Mouse (Mus musculus) forebrain, embryonic 14.5 days (tissue): ENCODE measurements around the gene Pop5. TPM values are rescaled to one million over a fixed set of nuclear protein-coding genes. Genes with fewer than 3 reads are reported as not detected.

Experiments used
- polyA plus RNA-seq: library from polyadenylated mRNA; unstranded; fragments of >200 nt; fragmentation: Nextera tagmentation; extraction: Ambion mirVana; gene quantifications from 2 replicates; pipeline ENCODE4 v1.2.1, GENCODE M21; 2014

The Pop5 gene
- polyA plus RNA-seq, 1 experiment from 2014 or later: 105 TPM

Other genes with a start within 250 kb of the Pop5 start
- gene Sppl3, start 224.7 kb upstream of the Pop5 start, polyA plus RNA-seq: 20.3 and 24.0 TPM in 2 replicates
- 39.4 and 50.4 TPM in 2 replicates for gene Gm10401, start 137.5 kb upstream of the Pop5 start, polyA plus RNA-seq
- 17.7 and 18.8 TPM in 2 replicates for gene Acads, start 116.5 kb upstream of the Pop5 start, polyA plus RNA-seq
- gene Unc119b, start 100.9 kb upstream of the Pop5 start, polyA plus RNA-seq: 35.4 and 37.8 TPM in 2 replicates
- gene Mlec, start 77.7 kb upstream of the Pop5 start, polyA plus RNA-seq: 11.4 and 12.5 TPM in 2 replicates
- 7.1 and 10.1 TPM in 2 replicates for gene Cabp1, start 41.5 kb upstream of the Pop5 start, polyA plus RNA-seq
- 64.3 and 75.2 TPM in 2 replicates for gene Rnf10, start 37.1 kb downstream of the Pop5 start, polyA plus RNA-seq
- 55.1 and 60.9 TPM in 2 replicates for gene Coq5, start 43.8 kb downstream of the Pop5 start, polyA plus RNA-seq
- 1,615 and 1,740 TPM in 2 replicates for gene Dynll1, start 65.2 kb downstream of the Pop5 start, polyA plus RNA-seq
- gene Srsf9, start 91.3 kb downstream of the Pop5 start, polyA plus RNA-seq: 165 and 169 TPM in 2 replicates
- 30.1 and 32.9 TPM in 2 replicates for gene Gatc, start 105.3 kb downstream of the Pop5 start, polyA plus RNA-seq
- 56.4 and 57.6 TPM in 2 replicates for gene Triap1, start 105.4 kb downstream of the Pop5 start, polyA plus RNA-seq
- 1,083 and 1,200 TPM in 2 replicates for gene Cox6a1, start 113.1 kb downstream of the Pop5 start, polyA plus RNA-seq
- 63.3 and 69.4 TPM in 2 replicates for gene Msi1, start 193.8 kb downstream of the Pop5 start, polyA plus RNA-seq
- gene Pla2g1b, start 230.4 kb downstream of the Pop5 start, polyA plus RNA-seq: not detected in 2 replicates
- gene Sirt4, start 248.9 kb downstream of the Pop5 start, polyA plus RNA-seq: 19.5 and 24.3 TPM in 2 replicates